Mouse (Mus musculus): ENCODE results near the gene Pced1b.
"Not testable (repeated sequence)": the region's sequence is repeated elsewhere in the genome, so short reads cannot be mapped to it uniquely, and the experiment has no call there.

GRCm38 (mm10) chr15:97364271-97364670 is 117.4 kb downstream of the Pced1b start:
- TF ChIP-seq POLR2A (IDR thresholded peaks at IDR 0.05; ENCODE audit: insufficient read depth, low read length); CTCF (IDR thresholded peaks at IDR 0.05; ENCODE audit: low read depth, low read length); EP300 (IDR thresholded peaks at IDR 0.05; ENCODE audit: insufficient read depth, low read depth, low read length): not testable (repeated sequence)
